Mouse (Mus musculus) lung, adult 2 months (tissue): ENCODE measurements around the gene Acap1.

ENCODE experiments used
- CTCF ChIP-seq: fragments of 200-500 bp; IDR thresholded peaks from 2 replicates; pipeline ENCODE4 v1.5.1; 2011; ENCODE audit warnings: mild to moderate bottlenecking, low read length, control low read depth; ENCODE audit not compliant: insufficient read depth
- POLR2A ChIP-seq: fragments of 200-500 bp; IDR thresholded peaks from 2 replicates; pipeline ENCODE4 v1.6.1; 2011; ENCODE audit warnings: low read depth, mild to moderate bottlenecking, control low read depth, low read length, borderline replicate concordance; ENCODE audit errors: extremely low read depth

- no peak for TF ChIP-seq POLR2A
- no peak for TF ChIP-seq CTCF
Observed at GRCm38 (mm10) chr11:69850754-69851153, 44.6 kb downstream of the Acap1 start.
